Mouse (Mus musculus): ENCODE measurements around the gene Serac1. TPM values are rescaled to one million over a fixed set of nuclear protein-coding genes. Genes with fewer than 3 reads are reported as not detected.
A peak's percentile ranks its signal among the peaks of the same experiment; 100 is the strongest.
"Not testable (repeated sequence)": the region's sequence is repeated elsewhere in the genome, so short reads cannot be mapped to it uniquely, and the experiment has no call there.

Gene Serac1
- polyA plus RNA-seq, 2 experiments, result 5.0 to 12.4 TPM

- WGBS, result 83% methylated on average over 4 of the region's 4 CpGs
- TF ChIP-seq POLR2A (IDR thresholded peaks at IDR 0.05; ENCODE audit: borderline replicate concordance, extremely low read depth, insufficient read depth, insufficient read length), result no peak
- peaks cover 16% of the 10 kb centered on the region for H3K36me3 ChIP-seq (ENCODE audit: control insufficient read depth, insufficient read depth, low read length)
- H3K4me1 ChIP-seq (ENCODE audit: control insufficient read depth, insufficient read depth, low read length), result no peaks in the 10 kb centered on the region
- no peaks in the 10 kb centered on the region for H3K9me3 ChIP-seq (ENCODE audit: control insufficient read depth, low read length)
- no peak overlapping the region for H3K9ac ChIP-seq (ENCODE audit: low read depth, low read length, severe bottlenecking)
- H3K4me3 ChIP-seq (replicated peaks; ENCODE audit: low read length), result no peak overlapping the region
- H3K4me2 ChIP-seq (replicated peaks; ENCODE audit: low read depth, low read length, severe bottlenecking), result no peak overlapping the region
- no peaks in the 10 kb centered on the region for H3K27me3 ChIP-seq (ENCODE audit: control insufficient read depth, insufficient read depth, low read length)
- H3K27ac ChIP-seq (replicated peaks; ENCODE audit: low read depth, low read length), result no peak overlapping the region
- ATAC-seq (ENCODE audit: low FRiP score, low read depth) (no peak), DNase-seq (ENCODE audit: low spot score) (no peak)
Observed at GRCm38 (mm10) chr17:6052801-6053200, 26.7 kb downstream of the Serac1 start.

GRCm38 (mm10) chr17:6037507-6037906 is 42.0 kb downstream of the Serac1 start:
- TF ChIP-seq POLR2A (IDR thresholded peaks at IDR 0.05; ENCODE audit: borderline replicate concordance, extremely low read depth, insufficient read depth, insufficient read length), result no peak
- Histone ChIP-seq H3K27ac (replicated peaks; ENCODE audit: low read depth, low read length) (no peak overlapping the region), H3K9me3 (ENCODE audit: control insufficient read depth, low read length) (no peaks in the 10 kb centered on the region), H3K4me2 (replicated peaks; ENCODE audit: low read depth, low read length, severe bottlenecking) (no peak overlapping the region), H3K4me1 (ENCODE audit: control insufficient read depth, insufficient read depth, low read length) (no peaks in the 10 kb centered on the region), H3K4me3 (replicated peaks; ENCODE audit: low read length) (no peak overlapping the region), H3K27me3 (ENCODE audit: control insufficient read depth, insufficient read depth, low read length) (no peaks in the 10 kb centered on the region), H3K36me3 (ENCODE audit: control insufficient read depth, insufficient read depth, low read length) (0 out of 2 replicates have a peak, but pooled peaks cover 3% of the 10 kb centered on the region), H3K9ac (ENCODE audit: low read depth, low read length, severe bottlenecking) (no peak overlapping the region)
- no peak for ATAC-seq (ENCODE audit: low FRiP score, low read depth)
- WGBS, result 94% methylated on average over 10 of the region's 10 CpGs
- no peak for DNase-seq (ENCODE audit: low spot score)

- no peak for TF ChIP-seq POLR2A (IDR thresholded peaks at IDR 0.05; ENCODE audit: borderline replicate concordance, extremely low read depth, insufficient read depth, insufficient read length)
- no peak for DNase-seq (ENCODE audit: low spot score)
- Histone ChIP-seq H3K36me3 (ENCODE audit: control insufficient read depth, insufficient read depth, low read length) (no peaks in the 10 kb centered on the region), H3K4me1 (ENCODE audit: control insufficient read depth, insufficient read depth, low read length) (no peaks in the 10 kb centered on the region), H3K27me3 (ENCODE audit: control insufficient read depth, insufficient read depth, low read length) (no peaks in the 10 kb centered on the region), H3K9ac (ENCODE audit: low read depth, low read length, severe bottlenecking) (no peak overlapping the region), H3K4me2 (replicated peaks; ENCODE audit: low read depth, low read length, severe bottlenecking) (no peak overlapping the region), H3K9me3 (ENCODE audit: control insufficient read depth, low read length) (no peaks in the 10 kb centered on the region), H3K27ac (replicated peaks; ENCODE audit: low read depth, low read length) (no peak overlapping the region), H3K4me3 (replicated peaks; ENCODE audit: low read length) (no peak overlapping the region)
- no peak for ATAC-seq (ENCODE audit: low FRiP score, low read depth)
- 87% methylated on average over 11 of the region's 11 CpGs for WGBS
Observed at GRCm38 (mm10) chr17:6036872-6037271, 42.7 kb downstream of the Serac1 start.

- no peak overlapping the region for H3K9ac ChIP-seq (ENCODE audit: low read depth, low read length, severe bottlenecking)
- no peaks in the 10 kb centered on the region for H3K4me1 ChIP-seq (ENCODE audit: control insufficient read depth, insufficient read depth, low read length)
- no peak for ATAC-seq (ENCODE audit: low FRiP score, low read depth)
- no peaks in the 10 kb centered on the region for H3K9me3 ChIP-seq (ENCODE audit: control insufficient read depth, low read length)
- no peak overlapping the region for H3K4me3 ChIP-seq (replicated peaks; ENCODE audit: low read length)
- 87% methylated on average over 8 of the region's 8 CpGs for WGBS
- no peak for TF ChIP-seq POLR2A (IDR thresholded peaks at IDR 0.05; ENCODE audit: borderline replicate concordance, extremely low read depth, insufficient read depth, insufficient read length)
- no peak for DNase-seq (ENCODE audit: low spot score)
- no peak overlapping the region for H3K27ac ChIP-seq (replicated peaks; ENCODE audit: low read depth, low read length)
- no peak overlapping the region for H3K4me2 ChIP-seq (replicated peaks; ENCODE audit: low read depth, low read length, severe bottlenecking)
- no peaks in the 10 kb centered on the region for H3K27me3 ChIP-seq (ENCODE audit: control insufficient read depth, insufficient read depth, low read length)
- no peaks in the 10 kb centered on the region for H3K36me3 ChIP-seq (ENCODE audit: control insufficient read depth, insufficient read depth, low read length)
Observed at GRCm38 (mm10) chr17:6036458-6036857, 43.1 kb downstream of the Serac1 start.

GRCm38 (mm10) chr17:6035661-6036060 is 43.9 kb downstream of the Serac1 start:
- H3K27me3 ChIP-seq (ENCODE audit: control insufficient read depth, insufficient read depth, low read length), result no peaks in the 10 kb centered on the region

GRCm38 (mm10) chr17:6025831-6026230 is 53.7 kb downstream of the Serac1 start:
- no peak overlapping the region for H3K9ac ChIP-seq (ENCODE audit: low read depth, low read length, severe bottlenecking)
- H3K4me3 ChIP-seq (replicated peaks; ENCODE audit: low read length), result no peak overlapping the region
- H3K4me1 ChIP-seq (ENCODE audit: control insufficient read depth, insufficient read depth, low read length), result no peaks in the 10 kb centered on the region
- no peak for TF ChIP-seq POLR2A (IDR thresholded peaks at IDR 0.05; ENCODE audit: borderline replicate concordance, extremely low read depth, insufficient read depth, insufficient read length)
- H3K27ac ChIP-seq (replicated peaks; ENCODE audit: low read depth, low read length), result no peak overlapping the region
- 75% methylated on average over 7 of the region's 7 CpGs for WGBS
- DNase-seq (ENCODE audit: low spot score), result no peak
- H3K36me3 ChIP-seq (ENCODE audit: control insufficient read depth, insufficient read depth, low read length), result peaks cover 4% of the 10 kb centered on the region; the same call in 1 of the 2 replicates
- no peaks in the 10 kb centered on the region for H3K9me3 ChIP-seq (ENCODE audit: control insufficient read depth, low read length)
- no peaks in the 10 kb centered on the region for H3K27me3 ChIP-seq (ENCODE audit: control insufficient read depth, insufficient read depth, low read length)
- ATAC-seq (ENCODE audit: low FRiP score, low read depth), result no peak
- H3K4me2 ChIP-seq (replicated peaks; ENCODE audit: low read depth, low read length, severe bottlenecking), result no peak overlapping the region

More at GRCm38 (mm10) chr17:6035661-6036060, 43.9 kb downstream of the Serac1 start:
- ATAC-seq (ENCODE audit: low FRiP score, low read depth) (no peak), DNase-seq (ENCODE audit: low spot score) (no peak)
- Histone ChIP-seq H3K9ac (ENCODE audit: low read depth, low read length, severe bottlenecking) (no peak overlapping the region), H3K9me3 (ENCODE audit: control insufficient read depth, low read length) (no peaks in the 10 kb centered on the region), H3K4me3 (replicated peaks; ENCODE audit: low read length) (no peak overlapping the region), H3K4me2 (replicated peaks; ENCODE audit: low read depth, low read length, severe bottlenecking) (no peak overlapping the region), H3K27ac (replicated peaks; ENCODE audit: low read depth, low read length) (no peak overlapping the region), H3K36me3 (ENCODE audit: control insufficient read depth, insufficient read depth, low read length) (no peaks in the 10 kb centered on the region), H3K4me1 (ENCODE audit: control insufficient read depth, insufficient read depth, low read length) (no peaks in the 10 kb centered on the region)
- 47% methylated on average over 8 of the region's 8 CpGs for WGBS
- TF ChIP-seq POLR2A (IDR thresholded peaks at IDR 0.05; ENCODE audit: borderline replicate concordance, extremely low read depth, insufficient read depth, insufficient read length), result no peak

- ATAC-seq (ENCODE audit: low FRiP score, low read depth), result not testable (repeated sequence)
Observed at GRCm38 (mm10) chr17:6021374-6021789, 58.2 kb downstream of the Serac1 start.

More at GRCm38 (mm10) chr17:6021374-6021789, 58.2 kb downstream of the Serac1 start:
- H3K4me3 ChIP-seq (replicated peaks; ENCODE audit: low read length); H3K36me3 ChIP-seq (ENCODE audit: control insufficient read depth, insufficient read depth, low read length); H3K4me1 ChIP-seq (ENCODE audit: control insufficient read depth, insufficient read depth, low read length); H3K27me3 ChIP-seq (ENCODE audit: control insufficient read depth, insufficient read depth, low read length); DNase-seq (ENCODE audit: low spot score); H3K9ac ChIP-seq (ENCODE audit: low read depth, low read length, severe bottlenecking); H3K9me3 ChIP-seq (ENCODE audit: control insufficient read depth, low read length); H3K27ac ChIP-seq (replicated peaks; ENCODE audit: low read depth, low read length): not testable (repeated sequence)
- peak overlapping the region; percentile 29; the same call in 1 of the 2 replicates for H3K4me2 ChIP-seq (replicated peaks; ENCODE audit: low read depth, low read length, severe bottlenecking)
- 39% methylated on average over 5 of the region's 5 CpGs for WGBS

Measured in limb, embryonic 14.5 days (tissue).